Mouse (Mus musculus): Measurements from ENCODE around the gene Scamp2. TPM values are rescaled to one million over a fixed set of nuclear protein-coding genes. Genes with fewer than 3 reads are reported as not detected.

Gene Scamp2
- polyA plus RNA-seq, 1 experiment from 2014 or later, result 60.6 TPM

Other genes with a start within 250 kb of the Scamp2 start
- 24.4 and 24.7 TPM in 2 replicates for gene Ppcdc, start 120.8 kb upstream of the Scamp2 start, polyA plus RNA-seq (2016; fragmentation: Nextera tagmentation; extraction: Ambion mirVana)
- 41.5 and 41.9 TPM in 2 replicates for gene Scamp5, start 92.9 kb upstream of the Scamp2 start, polyA plus RNA-seq (2016; fragmentation: Nextera tagmentation; extraction: Ambion mirVana)
- 5.5 and 5.7 TPM in 2 replicates for gene Rpp25, start 56.9 kb upstream of the Scamp2 start, polyA plus RNA-seq (2016; fragmentation: Nextera tagmentation; extraction: Ambion mirVana)
- 694 and 697 TPM in 2 replicates for gene Cox5a, start 39.7 kb upstream of the Scamp2 start, polyA plus RNA-seq (2016; fragmentation: Nextera tagmentation; extraction: Ambion mirVana)
- gene Fam219b, start 23.4 kb upstream of the Scamp2 start, polyA plus RNA-seq (2016; fragmentation: Nextera tagmentation; extraction: Ambion mirVana), result 18.2 and 19.3 TPM in 2 replicates
- 62.3 and 62.5 TPM in 2 replicates for gene Mpi, start 8.2 kb upstream of the Scamp2 start, polyA plus RNA-seq (2016; fragmentation: Nextera tagmentation; extraction: Ambion mirVana)
- gene Ulk3, start 28.5 kb downstream of the Scamp2 start, polyA plus RNA-seq (2016; fragmentation: Nextera tagmentation; extraction: Ambion mirVana), result 19.9 and 24.1 TPM in 2 replicates
- gene Cplx3, start 45.3 kb downstream of the Scamp2 start, polyA plus RNA-seq (2016; fragmentation: Nextera tagmentation; extraction: Ambion mirVana), result 0.65 TPM in 1 of 2 replicates, not detected in the other
- gene Lman1l, start 59.8 kb downstream of the Scamp2 start, polyA plus RNA-seq (2016; fragmentation: Nextera tagmentation; extraction: Ambion mirVana), result not detected in 2 replicates
- 28.6 and 29.8 TPM in 2 replicates for gene Csk, start 92.7 kb downstream of the Scamp2 start, polyA plus RNA-seq (2016; fragmentation: Nextera tagmentation; extraction: Ambion mirVana)
- gene Cyp1a2, start 122.8 kb downstream of the Scamp2 start, polyA plus RNA-seq (2016; fragmentation: Nextera tagmentation; extraction: Ambion mirVana), result not detected in 2 replicates
- gene Cyp1a1, start 127.0 kb downstream of the Scamp2 start, polyA plus RNA-seq (2016; fragmentation: Nextera tagmentation; extraction: Ambion mirVana), result not detected in 2 replicates
- gene Edc3, start 147.6 kb downstream of the Scamp2 start, polyA plus RNA-seq (2016; fragmentation: Nextera tagmentation; extraction: Ambion mirVana), result 39.4 and 40.2 TPM in 2 replicates
- 90.2 and 96.7 TPM in 2 replicates for gene Clk3, start 204.9 kb downstream of the Scamp2 start, polyA plus RNA-seq (2016; fragmentation: Nextera tagmentation; extraction: Ambion mirVana)

All from forebrain, embryonic 12.5 days (tissue).